ENCODE assay signal across 30 mouse cellular contexts in the genomic region with DNA sequence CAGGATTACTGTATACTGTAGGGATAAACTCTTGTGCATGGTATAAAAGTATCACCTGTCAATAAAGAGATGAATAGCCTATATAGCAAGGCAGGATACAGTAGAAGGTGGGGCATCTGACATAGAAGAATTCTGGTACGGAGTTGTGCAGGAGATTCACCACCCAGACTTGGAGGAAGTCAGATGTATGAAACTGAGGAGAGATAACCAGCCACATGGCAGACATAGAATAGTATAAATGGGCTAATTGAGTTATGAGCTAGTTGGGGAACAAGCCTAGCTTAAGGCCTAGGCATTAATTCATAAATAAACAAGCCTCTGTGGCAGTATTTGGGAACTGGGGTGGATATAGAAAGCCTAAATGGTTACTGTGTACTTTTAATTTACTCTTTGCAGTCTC.
"Had no signal": no experiment of that assay in that cellular context is flagged by ENCODE, and none has a peak within 500 bp of the region (broad histone marks: within the 10 kb centered on the region; RNA-seq: fewer than 3 reads in every experiment).

No protein-coding gene starts in this region.

- H3K4me1 ChIP-seq: limb, embryonic 12.5 days; limb, embryonic 13.5 days; limb, embryonic 15.5 days; lung, embryonic 15.5 days; midbrain, embryonic 10.5 days; midbrain, embryonic 12.5 days; midbrain, embryonic 13.5 days; midbrain, embryonic 15.5 days; neural tube, embryonic 12.5 days; neural tube, embryonic 13.5 days had no signal

- H3K9me3 ChIP-seq: limb, embryonic 10.5 days; limb, embryonic 12.5 days; limb, embryonic 13.5 days; limb, embryonic 15.5 days; liver, embryonic 12.5 days; liver, embryonic 13.5 days; liver, embryonic 15.5 days; lung, embryonic 15.5 days; megakaryocyte, embryonic 14.5 days; midbrain, embryonic 10.5 days; midbrain, embryonic 12.5 days; midbrain, embryonic 13.5 days; midbrain, embryonic 15.5 days; neural tube, embryonic 12.5 days; neural tube, embryonic 13.5 days had no signal

- H3K27ac ChIP-seq: left cerebral cortex, adult 2 months; limb, embryonic 10.5 days; limb, embryonic 12.5 days; limb, embryonic 13.5 days; limb, embryonic 15.5 days; liver, embryonic 13.5 days; liver, embryonic 14.5 days; liver, embryonic 15.5 days; lung, embryonic 15.5 days; macrophage; midbrain, embryonic 10.5 days; midbrain, embryonic 12.5 days; midbrain, embryonic 13.5 days; midbrain, embryonic 15.5 days; neural tube, embryonic 12.5 days; neural tube, embryonic 13.5 days had no signal

- DNase-seq: left cerebral cortex, postnatal 4 days; liver; liver, embryonic 13.5 days; lung, adult 18-20 months; lung, adult 2 months; lung, postnatal 10 days; lung, postnatal 14 days; lung, postnatal 36 days; midbrain, embryonic 14.5 days had no signal

- H3K4me3 ChIP-seq: left cerebral cortex, adult 2 months; limb, embryonic 10.5 days; limb, embryonic 12.5 days; limb, embryonic 13.5 days; limb, embryonic 15.5 days; liver, embryonic 12.5 days; liver, embryonic 13.5 days; liver, embryonic 15.5 days; lung, embryonic 15.5 days; megakaryocyte, embryonic 14.5 days; midbrain, embryonic 10.5 days; midbrain, embryonic 12.5 days; midbrain, embryonic 13.5 days; midbrain, embryonic 15.5 days; myocyte; neural tube, embryonic 12.5 days; neural tube, embryonic 13.5 days had no signal

- H3K9ac ChIP-seq: limb, embryonic 12.5 days; limb, embryonic 13.5 days; limb, embryonic 15.5 days; liver, embryonic 12.5 days; liver, embryonic 13.5 days; liver, embryonic 14.5 days; liver, embryonic 15.5 days; lung, embryonic 15.5 days; midbrain, embryonic 12.5 days; midbrain, embryonic 13.5 days; midbrain, embryonic 15.5 days; neural tube, embryonic 12.5 days; neural tube, embryonic 13.5 days had no signal

- H3K4me2 ChIP-seq: limb, embryonic 12.5 days; limb, embryonic 13.5 days; limb, embryonic 15.5 days; liver, embryonic 11.5 days; liver, embryonic 12.5 days; liver, embryonic 13.5 days; liver, embryonic 15.5 days; lung, embryonic 15.5 days; midbrain, embryonic 11.5 days; midbrain, embryonic 12.5 days; midbrain, embryonic 13.5 days; midbrain, embryonic 15.5 days; neural tube, embryonic 12.5 days; neural tube, embryonic 13.5 days had no signal

- H3K27me3 ChIP-seq: limb, embryonic 12.5 days; limb, embryonic 13.5 days; limb, embryonic 15.5 days; liver, embryonic 12.5 days; liver, embryonic 13.5 days; liver, embryonic 15.5 days; lung, embryonic 15.5 days; megakaryocyte, embryonic 14.5 days; midbrain, embryonic 12.5 days; midbrain, embryonic 13.5 days; midbrain, embryonic 15.5 days; neural tube, embryonic 12.5 days; neural tube, embryonic 13.5 days had no signal

- ATAC-seq: liver, embryonic 12.5 days; midbrain, embryonic 13.5 days; midbrain, embryonic 15.5 days; midbrain, embryonic 16.5 days had no signal
